ENCODE assay signal across 8 mouse cellular contexts in the genomic region with DNA sequence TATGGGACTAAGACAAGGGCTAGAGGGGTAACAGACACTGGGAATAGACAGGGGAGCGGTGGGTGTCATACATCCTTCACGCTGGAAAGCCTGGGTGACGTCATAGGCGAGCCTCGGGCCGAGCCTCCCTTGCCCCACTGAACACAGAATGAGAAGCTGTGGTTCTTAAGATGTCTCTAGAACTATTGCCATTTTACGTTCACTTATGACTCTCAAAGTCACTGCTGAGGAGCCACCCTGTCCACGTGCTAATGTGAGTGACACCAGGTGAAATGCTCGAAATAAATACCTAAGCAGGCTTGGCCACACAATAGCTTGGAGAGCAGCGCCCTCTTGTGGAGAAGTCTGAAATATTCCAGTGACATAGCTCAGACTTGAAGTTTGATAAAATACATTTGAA. TPM values are rescaled to one million over a fixed set of nuclear protein-coding genes. Genes with fewer than 3 reads are reported as not detected.
DNase-seq lines count a peak whose midpoint lies in the region; ATAC-seq and TF ChIP-seq lines count a peak whose summit lies in the region.

No protein-coding gene starts in this region.

- TF ChIP-seq CTCF in embryonic fibroblast, embryonic 13.5 days (IDR thresholded peaks at IDR 0.05; ENCODE audit: borderline replicate concordance, insufficient read depth, low read length), result peak; percentile 39; the same call in 1 of the 2 replicates
- TF ChIP-seq CTCF in kidney, postnatal 0 days (IDR thresholded peaks at IDR 0.05; ENCODE audit: low read depth), result peak; percentile 92
- peak; percentile 33 for TF ChIP-seq CTCF in liver, adult 2 months (IDR thresholded peaks at IDR 0.05; ENCODE audit: low read depth, low read length)

- 0 out of 2 replicates have a peak, but pooled peaks cover 3% of the 10 kb centered on the region for H3K27me3 ChIP-seq in heart, embryonic 13.5 days (replicated peaks)
- no peaks in the 10 kb centered on the region for H3K27me3 ChIP-seq in kidney, postnatal 0 days (ENCODE audit: insufficient read depth, low read length)
- no peaks in the 10 kb centered on the region for H3K27me3 ChIP-seq in liver, adult 2 months (ENCODE audit: control insufficient read depth, insufficient read depth, low read length)
- no peaks in the 10 kb centered on the region for H3K27me3 ChIP-seq in stomach, embryonic 14.5 days (ENCODE audit: control insufficient read depth, insufficient read depth, low read length)

- peak overlapping the region; percentile 73 for H3K4me2 ChIP-seq in heart, embryonic 13.5 days
- peak overlapping the region; percentile 62 for H3K4me2 ChIP-seq in kidney, postnatal 0 days (ENCODE audit: low read length)
- H3K4me2 ChIP-seq in stomach, embryonic 14.5 days (replicated peaks; ENCODE audit: low read depth, low read length), result peak overlapping the region; percentile 45; the same call in 1 of the 2 replicates

- no peak overlapping the region for H3K27ac ChIP-seq in embryonic fibroblast, embryonic 13.5 days (ENCODE audit: insufficient read depth, low read length)
- H3K27ac ChIP-seq in heart, embryonic 13.5 days (replicated peaks), result no peak overlapping the region
- no peak overlapping the region for H3K27ac ChIP-seq in kidney, postnatal 0 days
- H3K27ac ChIP-seq in liver, adult 2 months (replicated peaks; ENCODE audit: insufficient read depth, low read depth, low read length), result no peak overlapping the region
- H3K27ac ChIP-seq in stomach, embryonic 14.5 days (ENCODE audit: low read length), result no peak overlapping the region

- H3K36me3 ChIP-seq in heart, embryonic 13.5 days, result no peaks in the 10 kb centered on the region
- no peaks in the 10 kb centered on the region for H3K36me3 ChIP-seq in kidney, postnatal 0 days (ENCODE audit: insufficient read depth, low read length)
- H3K36me3 ChIP-seq in liver, adult 2 months (ENCODE audit: control insufficient read depth, insufficient read depth, low read length), result no peaks in the 10 kb centered on the region
- H3K36me3 ChIP-seq in stomach, embryonic 14.5 days (ENCODE audit: control insufficient read depth, insufficient read depth, low read length), result no peaks in the 10 kb centered on the region

- no peaks in the 10 kb centered on the region for H3K9me3 ChIP-seq in heart, embryonic 13.5 days
- no peaks in the 10 kb centered on the region for H3K9me3 ChIP-seq in kidney, postnatal 0 days (replicated peaks; ENCODE audit: low read length)
- no peaks in the 10 kb centered on the region for H3K9me3 ChIP-seq in stomach, embryonic 14.5 days (ENCODE audit: control insufficient read depth, low read depth, low read length)

- no peak for ATAC-seq in heart, embryonic 13.5 days (ENCODE audit: extremely low read depth, insufficient number of reproducible peaks, low FRiP score, low TSS enrichment)
- peak; percentile 67 for ATAC-seq in kidney, postnatal 0 days (replicated peaks; ENCODE audit: low FRiP score, low read depth)
- peak; percentile 59; the same call in 1 of the 2 replicates for ATAC-seq in stomach, embryonic 14.5 days (ENCODE audit: insufficient number of reproducible peaks, insufficient read depth, low FRiP score, low read depth)

- H3K9ac ChIP-seq in heart, embryonic 13.5 days, result peak overlapping the region; percentile 66
- H3K9ac ChIP-seq in kidney, postnatal 0 days (ENCODE audit: low read depth, low read length), result no peak overlapping the region
- no peak overlapping the region for H3K9ac ChIP-seq in liver, adult 2 months (ENCODE audit: low read depth, low read length)
- no peak overlapping the region for H3K9ac ChIP-seq in stomach, embryonic 14.5 days (replicated peaks; ENCODE audit: low read depth, low read length)

- peak; percentile 83 for DNase-seq in B cell, adult 2 months
- peak; percentile 90 for DNase-seq in brain, adult 2 months (ENCODE audit: low read depth, low spot score)
- peak; percentile 78 for DNase-seq in kidney, postnatal 0 days (ENCODE audit: low spot score)
- DNase-seq in liver, adult 2 months (ENCODE audit: extremely low read depth, low read depth, low spot score), result peak; percentile 59
- DNase-seq in naive thymus-derived CD4-positive, alpha-beta T cell, adult 2 months (ENCODE audit: low read depth), result peak; percentile 90

- TF ChIP-seq POLR2A in embryonic fibroblast, embryonic 13.5 days (IDR thresholded peaks at IDR 0.05; ENCODE audit: low read depth, low read length), result no peak
- no peak for TF ChIP-seq POLR2A in liver, adult 2 months (IDR thresholded peaks at IDR 0.05; ENCODE audit: extremely low read depth, insufficient read depth, low read length)

- peak overlapping the region; percentile 37 for H3K4me3 ChIP-seq in embryonic fibroblast, embryonic 13.5 days (ENCODE audit: insufficient read depth, low read length)
- H3K4me3 ChIP-seq in heart, embryonic 13.5 days, result peak overlapping the region; percentile 51
- H3K4me3 ChIP-seq in kidney, postnatal 0 days (replicated peaks; ENCODE audit: low read depth, low read length), result peak overlapping the region; percentile 21; the same call in 1 of the 2 replicates
- H3K4me3 ChIP-seq in liver, adult 2 months (ENCODE audit: insufficient read depth, low read depth, low read length), result peak overlapping the region; percentile 23; the same call in 1 of the 2 replicates
- peak overlapping the region; percentile 27 for H3K4me3 ChIP-seq in stomach, embryonic 14.5 days (ENCODE audit: low read depth, low read length)

- no peaks in the 10 kb centered on the region for H3K79me2 ChIP-seq in liver, adult 2 months (ENCODE audit: control insufficient read depth, insufficient read depth, low read length)

- 17% methylated on average over 10 of the region's 10 CpGs for WGBS in heart, embryonic 13.5 days
- WGBS in kidney, postnatal 0 days, result 11% methylated on average over 10 of the region's 10 CpGs
- WGBS in liver, adult 2 months, result 10% methylated on average over 10 of the region's 10 CpGs
- 15% methylated on average over 10 of the region's 10 CpGs for WGBS in stomach, embryonic 14.5 days

- H3K4me1 ChIP-seq in embryonic fibroblast, embryonic 13.5 days (ENCODE audit: control insufficient read depth, insufficient read depth, low read length), result no peaks in the 10 kb centered on the region
- H3K4me1 ChIP-seq in heart, embryonic 13.5 days, result no peaks in the 10 kb centered on the region
- H3K4me1 ChIP-seq in kidney, postnatal 0 days (replicated peaks; ENCODE audit: insufficient read depth, low read length), result no peaks in the 10 kb centered on the region
- 0 out of 2 replicates have a peak, but pooled peaks cover 3% of the 10 kb centered on the region for H3K4me1 ChIP-seq in liver, adult 2 months (ENCODE audit: control insufficient read depth, insufficient read depth, low read length)
- H3K4me1 ChIP-seq in stomach, embryonic 14.5 days (ENCODE audit: control insufficient read depth, insufficient read depth, low read length), result no peaks in the 10 kb centered on the region

RNA-seq across cellular contexts. Expression of a gene that starts 21.7 kb away (rescaled TPM):
- polyA plus RNA-seq in embryonic fibroblast, embryonic 13.5 days (2011; ENCODE audit: insufficient read length, low read depth, missing spikeins), result not detected in 2 replicates
- polyA plus RNA-seq in heart, embryonic 13.5 days (2015; fragmentation: Nextera tagmentation; extraction: Ambion mirVana), result not detected in 2 replicates
- polyA plus RNA-seq in kidney, postnatal 0 days (2015; fragmentation: Nextera tagmentation; extraction: Ambion mirVana), result 0.06 and 0.08 TPM in 2 replicates
- 0.09 and 0.13 TPM in 2 replicates for total RNA-seq in liver, adult 2 months (2014; rRNA removed)
- polyA plus RNA-seq in liver, adult 2 months (2012; rRNA removed), result 0.02 TPM in 1 of 2 replicates, not detected in the other
- polyA plus RNA-seq in stomach, embryonic 14.5 days (2014; fragmentation: Nextera tagmentation; extraction: Ambion mirVana), result 0.03 and 0.04 TPM in 2 replicates

Comparison
In these comparisons a context has a peak if more than half of its experiments do, and no peak if none do; other contexts are left out.
1. CTCF ChIP-seq: peak in every context shown above with its lines; median percentile 92 in kidney, postnatal 0 days; 39 in embryonic fibroblast, embryonic 13.5 days; 33 in liver, adult 2 months.